ENCODE assay signal across 14 mouse cellular contexts in the genomic region with DNA sequence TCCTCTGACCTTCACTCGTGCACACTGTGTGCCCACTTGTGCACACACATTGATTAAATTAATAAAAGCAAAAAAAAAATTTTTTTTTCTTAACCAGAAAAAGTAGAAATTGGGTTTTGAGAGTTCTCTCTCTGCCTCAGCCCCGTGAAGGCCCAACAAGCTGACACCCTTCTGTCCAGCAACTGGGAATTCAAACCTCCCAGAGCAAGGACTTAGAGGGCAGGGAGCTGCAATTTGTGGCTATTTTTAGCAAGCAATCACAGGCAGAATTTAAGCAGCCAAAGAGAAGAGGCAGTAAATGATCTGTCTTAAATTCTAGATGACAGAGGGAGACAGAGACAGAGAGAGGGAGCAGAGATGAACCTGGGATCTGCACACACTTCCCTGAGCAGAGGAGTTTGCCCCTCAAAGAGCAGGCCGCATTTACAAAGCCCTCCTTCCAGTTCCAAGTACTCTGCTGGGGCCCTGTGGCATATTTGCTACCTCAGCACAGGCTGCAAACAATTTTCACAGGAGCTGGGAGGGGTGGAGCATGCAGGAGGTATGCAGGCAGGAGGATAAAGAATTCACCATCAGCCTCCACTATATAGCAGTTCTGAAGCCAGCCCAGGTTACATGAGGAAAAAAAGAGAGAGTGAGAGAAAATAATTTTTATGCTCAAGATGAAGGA. TPM values are rescaled to one million over a fixed set of nuclear protein-coding genes. Genes with fewer than 3 reads are reported as not detected.
DNase-seq lines count a peak whose midpoint lies in the region; ATAC-seq and TF ChIP-seq lines count a peak whose summit lies in the region.
"Had no signal": no experiment of that assay in that cellular context is flagged by ENCODE, and none has a peak within 500 bp of the region (broad histone marks: within the 10 kb centered on the region; RNA-seq: fewer than 3 reads in every experiment).

No protein-coding gene starts in this region.

- no peaks in the 10 kb centered on the region for H3K27me3 ChIP-seq in heart, embryonic 10.5 days (ENCODE audit: insufficient read depth, poor library complexity, severe bottlenecking)
- H3K27me3 ChIP-seq in stomach, embryonic 15.5 days (replicated peaks): no peaks in the 10 kb centered on the region
- H3K27me3 ChIP-seq in stomach, postnatal 0 days (ENCODE audit: control insufficient read depth, insufficient read depth, low read length): no peaks in the 10 kb centered on the region
- H3K27me3 ChIP-seq: CH12.LX; megakaryocyte, embryonic 14.5 days; neural tube, embryonic 12.5 days had no signal

- peak; percentile 76 for DNase-seq in heart, embryonic 10.5 days (ENCODE audit: low spot score)
- no peak for DNase-seq in heart, postnatal 4 days
- DNase-seq in stomach, postnatal 0 days (ENCODE audit: low spot score): no peak
- DNase-seq in heart, postnatal 10 days: peak; percentile 50 to 60
- no peak for DNase-seq in layer of hippocampus, adult 11-12 months (ENCODE audit: low spot score)
- no peak for DNase-seq in urinary bladder, postnatal 25 days (ENCODE audit: low spot score)
- DNase-seq: gastrocnemius, postnatal 14 days; right cerebral cortex, postnatal 14 days had no signal

- peak overlapping the region; percentile 74 for H3K4me2 ChIP-seq in stomach, embryonic 15.5 days
- no peak overlapping the region; the same call in 1 of the 2 replicates for H3K4me2 ChIP-seq in stomach, postnatal 0 days (replicated peaks; ENCODE audit: low read depth)

- H3K9me3 ChIP-seq in heart, embryonic 10.5 days: no peaks in the 10 kb centered on the region
- no peaks in the 10 kb centered on the region for H3K9me3 ChIP-seq in stomach, embryonic 15.5 days
- H3K9me3 ChIP-seq in stomach, postnatal 0 days (ENCODE audit: control insufficient read depth, low read length): no peaks in the 10 kb centered on the region
- H3K9me3 ChIP-seq: megakaryocyte, embryonic 14.5 days had no signal

- ATAC-seq in stomach, embryonic 15.5 days (ENCODE audit: insufficient read depth, low FRiP score, low read depth): no peak
- no peak for ATAC-seq in stomach, postnatal 0 days (ENCODE audit: low FRiP score, low TSS enrichment)

- H3K27ac ChIP-seq in heart, embryonic 10.5 days: peak overlapping the region; percentile 96
- 0 out of 2 replicates have a peak overlapping the region, but pooled peaks have one; percentile 8 for H3K27ac ChIP-seq in stomach, embryonic 15.5 days
- H3K27ac ChIP-seq in stomach, postnatal 0 days (replicated peaks): no peak overlapping the region
- H3K27ac ChIP-seq: neural tube, embryonic 12.5 days had no signal

- no peak for TF ChIP-seq CTCF in stomach, postnatal 0 days (IDR thresholded peaks at IDR 0.05; ENCODE audit: low read depth)

- intact Hi-C loops in heart, postnatal 10 days (cut with DNase I): loop anchor here (10.0 kb wide), 1 partner anchor 404 kb away; no protein-coding TSS in a partner anchor

- WGBS in heart, embryonic 10.5 days: 56% methylated on average over 3 of the region's 3 CpGs
- 60% methylated on average over 3 of the region's 3 CpGs for WGBS in stomach, embryonic 15.5 days
- whole genome bisulfite sequencing in stomach, postnatal 0 days: 54% methylated on average over 3 of the region's 3 CpGs

- H3K36me3 ChIP-seq in heart, embryonic 10.5 days: peaks cover 22% of the 10 kb centered on the region
- H3K36me3 ChIP-seq in stomach, embryonic 15.5 days: 0 out of 2 replicates have a peak, but pooled peaks cover 17% of the 10 kb centered on the region
- peaks cover 2% of the 10 kb centered on the region; the same call in 1 of the 2 replicates for H3K36me3 ChIP-seq in stomach, postnatal 0 days (ENCODE audit: control insufficient read depth, insufficient read depth, low read length)
- H3K36me3 ChIP-seq: neural tube, embryonic 12.5 days had no signal

- H3K9ac ChIP-seq in stomach, embryonic 15.5 days: no peak overlapping the region
- H3K9ac ChIP-seq in stomach, postnatal 0 days (ENCODE audit: low read length): no peak overlapping the region

- peaks cover 37% of the 10 kb centered on the region for H3K4me1 ChIP-seq in heart, embryonic 10.5 days
- peaks cover 18% of the 10 kb centered on the region for H3K4me1 ChIP-seq in stomach, embryonic 15.5 days
- H3K4me1 ChIP-seq in stomach, postnatal 0 days (replicated peaks; ENCODE audit: control insufficient read depth, insufficient read depth): no peaks in the 10 kb centered on the region
- H3K4me1 ChIP-seq: neural tube, embryonic 12.5 days had no signal

- TF ChIP-seq EP300 in stomach, postnatal 0 days (optimal IDR thresholded peaks at IDR 0.05): no peak

- H3K4me3 ChIP-seq in heart, embryonic 10.5 days: peak overlapping the region; percentile 93
- no peak overlapping the region for H3K4me3 ChIP-seq in stomach, embryonic 15.5 days (replicated peaks)
- H3K4me3 ChIP-seq in stomach, postnatal 0 days (ENCODE audit: low read depth, low read length): no peak overlapping the region

RNA-seq across cellular contexts. Expression of a gene that starts 1.6 kb away (rescaled TPM):
- 92.4 and 124 TPM in 2 replicates for polyA plus RNA-seq in heart, embryonic 10.5 days (2016; fragmentation: Nextera tagmentation; extraction: Ambion mirVana)
- 10 to 100 TPM; 69.7 to 79.2 TPM for total RNA-seq in heart, postnatal 4 days (2021)
- polyA plus RNA-seq in stomach, embryonic 15.5 days (2015; fragmentation: Nextera tagmentation; extraction: Ambion mirVana): 124 and 147 TPM in 2 replicates
- 76.3 and 85.5 TPM in 2 replicates for polyA plus RNA-seq in stomach, postnatal 0 days (2015; fragmentation: Nextera tagmentation; extraction: Ambion mirVana)
- 10 to 100 TPM; 61.0 to 66.3 TPM for total RNA-seq in heart, postnatal 10 days (2021)

RNA-seq across cellular contexts. Expression of a gene that starts 12.0 kb away (rescaled TPM):
- polyA plus RNA-seq in heart, embryonic 10.5 days (2016; fragmentation: Nextera tagmentation; extraction: Ambion mirVana): 33.5 and 45.1 TPM in 2 replicates
- total RNA-seq in heart, postnatal 4 days (2021): 10 to 100 TPM; 25.0 to 26.0 TPM
- 59.8 and 71.4 TPM in 2 replicates for polyA plus RNA-seq in stomach, embryonic 15.5 days (2015; fragmentation: Nextera tagmentation; extraction: Ambion mirVana)
- polyA plus RNA-seq in stomach, postnatal 0 days (2015; fragmentation: Nextera tagmentation; extraction: Ambion mirVana): 27.1 and 28.2 TPM in 2 replicates
- total RNA-seq in heart, postnatal 10 days (2021): 10 to 100 TPM; 21.5 to 25.1 TPM

RNA-seq across cellular contexts. Expression of a gene that starts 12.1 kb away (rescaled TPM):
- polyA plus RNA-seq in heart, embryonic 10.5 days (2016; fragmentation: Nextera tagmentation; extraction: Ambion mirVana): 11.5 and 14.6 TPM in 2 replicates
- 1 to 10 TPM; 5.8 to 6.6 TPM for total RNA-seq in heart, postnatal 4 days (2021)
- 9.9 and 11.1 TPM in 2 replicates for polyA plus RNA-seq in stomach, embryonic 15.5 days (2015; fragmentation: Nextera tagmentation; extraction: Ambion mirVana)
- 5.7 and 5.8 TPM in 2 replicates for polyA plus RNA-seq in stomach, postnatal 0 days (2015; fragmentation: Nextera tagmentation; extraction: Ambion mirVana)
- 1 to 10 TPM; 5.1 to 5.6 TPM for total RNA-seq in heart, postnatal 10 days (2021)

RNA-seq across cellular contexts. Expression of a gene that starts 58.9 kb away (rescaled TPM):
- not detected in 2 replicates for polyA plus RNA-seq in heart, embryonic 10.5 days (2016; fragmentation: Nextera tagmentation; extraction: Ambion mirVana)
- not detected for total RNA-seq in heart, postnatal 4 days (2021)
- not detected in 2 replicates for polyA plus RNA-seq in stomach, embryonic 15.5 days (2015; fragmentation: Nextera tagmentation; extraction: Ambion mirVana)
- not detected in 2 replicates for polyA plus RNA-seq in stomach, postnatal 0 days (2015; fragmentation: Nextera tagmentation; extraction: Ambion mirVana)
- not detected for total RNA-seq in heart, postnatal 10 days (2021)
- total RNA-seq: gastrocnemius, postnatal 14 days; layer of hippocampus, adult 18-20 months; liver, adult 2 months had no signal
- polyA plus RNA-seq: liver, adult 2 months; neural tube, embryonic 12.5 days had no signal

Comparison
In these comparisons a context has a peak if more than half of its experiments do, and no peak if none do; other contexts are left out.
1. DNase-seq: peak in heart, embryonic 10.5 days (single experiment) and heart, postnatal 10 days (2 of 2); none in heart, postnatal 4 days (single experiment), stomach, postnatal 0 days (single experiment), layer of hippocampus, adult 11-12 months (single experiment) and urinary bladder, postnatal 25 days (single experiment).